Mouse (Mus musculus) limb, embryonic 14.5 days (tissue): ENCODE measurements around the gene Gm4981. TPM values are rescaled to one million over a fixed set of nuclear protein-coding genes. Genes with fewer than 3 reads are reported as not detected.
"Not testable (repeated sequence)": the region's sequence is repeated elsewhere in the genome, so short reads cannot be mapped to it uniquely, and the experiment has no call there.

Source experiments
- ATAC-seq: fragments of 200-750 bp; cut with Nextera tagmentation; 2 replicates; pipeline ENCODE4 v1.8.0; 2017; ENCODE audit warnings: low read depth, moderate number of reproducible peaks, moderate TSS enrichment; ENCODE audit not compliant: low FRiP score
- DNase-seq: peaks from one replicate; pipeline ENCODE4 v3.0.0-alpha.2; 2015; ENCODE audit warnings: low spot score
- H3K27ac ChIP-seq: fragments of 300-500 bp; sonication (generic); replicated peaks from 2 replicates; pipeline ENCODE4 v1.5.1; 2014; ENCODE audit warnings: low read depth, mild to moderate bottlenecking, low read length, moderate library complexity, mixed read lengths
- H3K27me3 ChIP-seq: fragments of 300-500 bp; sonication (generic); 2 replicates; pipeline ENCODE4 v1.6.1; 2014; ENCODE audit warnings: low read length, mixed read lengths; ENCODE audit not compliant: control insufficient read depth, insufficient read depth
- H3K36me3 ChIP-seq: fragments of 300-500 bp; sonication (generic); 2 replicates; pipeline ENCODE4 v1.6.1; 2014; ENCODE audit warnings: mild to moderate bottlenecking, low read length, moderate library complexity, mixed read lengths; ENCODE audit not compliant: control insufficient read depth, insufficient read depth
- H3K4me1 ChIP-seq: fragments of 300-500 bp; sonication (generic); 2 replicates; pipeline ENCODE4 v1.6.1; 2014; ENCODE audit warnings: antibody characterized with exemption, low read length, mixed read lengths; ENCODE audit not compliant: control insufficient read depth, insufficient read depth
- H3K4me2 ChIP-seq: fragments of 300-500 bp; sonication (generic); replicated peaks from 2 replicates; pipeline ENCODE4 v1.6.1; 2014; ENCODE audit warnings: low read depth, mild to moderate bottlenecking, low read length, moderate library complexity; ENCODE audit not compliant: severe bottlenecking
- H3K4me3 ChIP-seq: fragments of 300-500 bp; sonication (generic); replicated peaks from 2 replicates; pipeline ENCODE4 v1.5.1; 2014; ENCODE audit warnings: low read length
- H3K9ac ChIP-seq: fragments of 300-500 bp; sonication (generic); 2 replicates; pipeline ENCODE4 v1.6.1; 2014; ENCODE audit warnings: mild to moderate bottlenecking, low read depth, low read length, moderate library complexity; ENCODE audit not compliant: severe bottlenecking
- H3K9me3 ChIP-seq: fragments of 300-500 bp; sonication (generic); 2 replicates; pipeline ENCODE4 v1.6.1; 2016; ENCODE audit warnings: low read length; ENCODE audit not compliant: control insufficient read depth
- POLR2A ChIP-seq: fragments of 200-500 bp; IDR thresholded peaks from 2 replicates; pipeline ENCODE4 v1.8.0; 2012; ENCODE audit warnings: inconsistent platforms, mild to moderate bottlenecking, moderate library complexity, borderline replicate concordance; ENCODE audit not compliant: insufficient read depth, insufficient read length; ENCODE audit errors: extremely low read depth
- WGBS: fragments of 180-500 bp; shearing (Covaris S2); extraction: QIAGEN DNeasy Blood & Tissue Kit; methylation state at CpG from one replicate; pipeline ENCODE4 v1.1.7; 2014; 5-methylcytosine and 5-hydroxymethylcytosine counted together
- polyA plus RNA-seq, 2 experiments: library from polyadenylated mRNA; depleted of rRNA in 1 of 2; stranded (reverse) in 1 of 2; unstranded in 1 of 2; fragments of >200 nt; fragmentation: Nextera tagmentation in 1 of 2; extraction: Ambion mirVana in 1 of 2; gene quantifications; 2 replicates each; pipeline versions ENCODE4 v1.2.1 to v1.2.3; 2012 to 2014

The Gm4981 gene
- polyA plus RNA-seq, 2 experiments, result not detected

GRCm38 (mm10) chr10:58223161-58223560, 13.3 kb downstream of the Gm4981 start:
- not testable (repeated sequence) for H3K9me3 ChIP-seq, H3K27me3 ChIP-seq, H3K4me2 ChIP-seq, H3K4me1 ChIP-seq, H3K36me3 ChIP-seq, ATAC-seq, H3K4me3 ChIP-seq, DNase-seq, H3K27ac ChIP-seq, H3K9ac ChIP-seq
- whole genome bisulfite sequencing, result 79% methylated on average over 3 of the region's 6 CpGs

GRCm38 (mm10) chr10:58221571-58221970, 14.9 kb downstream of the Gm4981 start:
- H3K27me3 ChIP-seq, H3K4me3 ChIP-seq, H3K9me3 ChIP-seq, H3K4me1 ChIP-seq, DNase-seq, H3K27ac ChIP-seq, ATAC-seq, H3K4me2 ChIP-seq, H3K36me3 ChIP-seq, H3K9ac ChIP-seq: not testable (repeated sequence)
- 90% methylated on average over 2 of the region's 2 CpGs for WGBS

GRCm38 (mm10) chr10:58220726-58221125, 15.8 kb downstream of the Gm4981 start:
- DNase-seq, result no peak
- no peak overlapping the region for H3K4me3 ChIP-seq
- no peaks in the 10 kb centered on the region; the same call in 1 of the 2 replicates for H3K9me3 ChIP-seq
- no peak for TF ChIP-seq POLR2A
- no peaks in the 10 kb centered on the region for H3K27me3 ChIP-seq
- H3K4me1 ChIP-seq, result no peaks in the 10 kb centered on the region
- no peak for ATAC-seq
- H3K4me2 ChIP-seq, result no peak overlapping the region
- 82% methylated on average over 6 of the region's 6 CpGs for WGBS
- no peak overlapping the region for H3K9ac ChIP-seq
- H3K27ac ChIP-seq, result no peak overlapping the region
- H3K36me3 ChIP-seq, result no peaks in the 10 kb centered on the region

GRCm38 (mm10) chr10:58217366-58217765, 19.1 kb downstream of the Gm4981 start:
- TF ChIP-seq POLR2A, result no peak

GRCm38 (mm10) chr10:58215353-58215752, 21.1 kb downstream of the Gm4981 start:
- 85% methylated on average over 1 of the region's 1 CpGs for WGBS
- no peaks in the 10 kb centered on the region for H3K9me3 ChIP-seq
- H3K27ac ChIP-seq, result no peak overlapping the region
- TF ChIP-seq POLR2A, result no peak
- no peaks in the 10 kb centered on the region for H3K27me3 ChIP-seq
- H3K9ac ChIP-seq, result no peak overlapping the region
- no peak overlapping the region for H3K4me2 ChIP-seq
- ATAC-seq (no peak), DNase-seq (no peak)
- H3K36me3 ChIP-seq, result no peaks in the 10 kb centered on the region
- no peaks in the 10 kb centered on the region for H3K4me1 ChIP-seq
- no peak overlapping the region for H3K4me3 ChIP-seq

More at GRCm38 (mm10) chr10:58217366-58217765, 19.1 kb downstream of the Gm4981 start:
- Histone ChIP-seq H3K9me3 (no peaks in the 10 kb centered on the region; the same call in 1 of the 2 replicates), H3K27me3 (no peaks in the 10 kb centered on the region), H3K9ac (no peak overlapping the region), H3K4me3 (no peak overlapping the region), H3K36me3 (no peaks in the 10 kb centered on the region), H3K4me2 (no peak overlapping the region), H3K27ac (no peak overlapping the region), H3K4me1 (no peaks in the 10 kb centered on the region)
- WGBS, result 87% methylated on average over 3 of the region's 3 CpGs
- DNase-seq (no peak), ATAC-seq (no peak)

GRCm38 (mm10) chr10:58214934-58215333, 21.6 kb downstream of the Gm4981 start:
- WGBS, result 76% methylated on average over 5 of the region's 5 CpGs
- H3K27ac ChIP-seq, result no peak overlapping the region
- no peaks in the 10 kb centered on the region for H3K27me3 ChIP-seq
- H3K4me3 ChIP-seq, result no peak overlapping the region
- no peaks in the 10 kb centered on the region for H3K9me3 ChIP-seq
- no peak for ATAC-seq
- no peaks in the 10 kb centered on the region for H3K36me3 ChIP-seq
- H3K9ac ChIP-seq, result no peak overlapping the region
- no peak for DNase-seq
- H3K4me1 ChIP-seq, result no peaks in the 10 kb centered on the region
- TF ChIP-seq POLR2A, result no peak
- no peak overlapping the region for H3K4me2 ChIP-seq
